In the genomic region with DNA sequence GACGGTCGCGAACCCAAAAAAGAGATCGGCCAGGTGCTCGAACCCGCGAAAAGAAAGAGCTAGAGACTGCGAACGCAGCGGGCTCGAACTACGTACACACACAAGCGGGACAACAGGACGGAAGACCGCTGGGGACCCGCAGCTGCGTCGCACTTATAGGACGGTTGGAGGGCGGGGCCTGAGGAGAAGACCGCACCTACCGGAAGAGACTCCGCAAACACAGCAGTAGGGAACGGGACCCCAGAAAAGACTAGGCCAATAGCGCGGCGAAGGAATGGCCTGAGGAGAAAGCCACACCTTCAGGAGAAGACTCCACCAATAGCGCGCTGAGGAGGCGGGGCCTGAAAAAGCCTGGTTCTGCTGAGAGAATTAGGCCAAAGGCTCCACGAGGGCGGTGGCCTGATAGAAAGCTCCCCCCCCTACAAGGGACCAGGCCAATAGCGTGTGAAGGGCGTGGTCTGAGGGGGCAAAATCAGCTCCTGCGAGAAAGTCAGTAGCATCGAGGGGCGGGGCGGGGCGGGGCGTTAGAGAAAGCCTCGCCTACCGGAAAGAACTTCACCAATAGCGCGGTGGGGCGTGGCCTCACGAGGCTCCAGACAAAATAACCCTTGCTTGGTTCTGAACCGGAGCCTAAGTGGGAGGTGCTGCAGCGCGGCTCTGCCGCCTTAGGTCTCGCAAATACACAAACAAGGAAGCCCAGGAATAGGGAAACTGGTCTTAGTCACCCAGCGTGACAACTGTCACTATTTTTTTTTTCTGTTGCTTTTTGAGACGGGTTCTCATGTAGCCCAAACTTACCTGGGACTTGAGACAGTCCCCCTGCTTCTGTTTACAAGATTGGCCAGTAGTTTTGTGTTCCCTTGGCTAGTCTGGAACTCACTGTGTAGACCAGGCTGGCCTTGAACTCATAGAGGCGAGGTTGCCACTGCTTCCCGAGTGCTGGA, we compare ENCODE assay signal across 8 mouse cellular contexts. TPM values are rescaled to one million over a fixed set of nuclear protein-coding genes. Genes with fewer than 3 reads are reported as not detected.
DNase-seq lines count a peak whose midpoint lies in the region; ATAC-seq lines count a peak whose summit lies in the region.

A gene (minus strand): TSS at position 313 of the 944 bp plus-strand sequence.

- DNase-seq in adipocyte (ENCODE audit: low spot score): peak; percentile 100
- DNase-seq in embryo, embryonic 10 days (ENCODE audit: low spot score): peak; percentile 99
- peak; percentile 93 for DNase-seq in gastrocnemius, postnatal 10 days
- peak; percentile 100 for DNase-seq in induced T-regulatory cell, adult 2 months (ENCODE audit: low read depth)
- DNase-seq in left cerebral cortex, adult 9 months (ENCODE audit: low spot score in 2 of 2): peak; percentile 99 to 100
- DNase-seq in right cerebral cortex, postnatal 14 days: peak; percentile 97
- peak; percentile 97 to 99 for DNase-seq in urinary bladder, postnatal 36 days (ENCODE audit: low spot score in 2 of 2)

- peak; percentile 78 for ATAC-seq in megakaryocyte progenitor cell, adult 5-6 weeks (replicated peaks; ENCODE audit: poor library complexity)

RNA-seq across cellular contexts. Expression of the gene that starts here (rescaled TPM):
- 10 to 100 TPM in 1 of 2 experiments, 1 to 10 TPM in 1; 4.3 to 27.1 TPM for total RNA-seq in gastrocnemius, postnatal 10 days (2021)
- total RNA-seq in megakaryocyte progenitor cell, adult 5-6 weeks (2015): 6.0 and 8.6 TPM in 2 replicates
- total RNA-seq in megakaryocyte progenitor cell, adult 5-6 weeks (2017): 4.8 and 8.8 TPM in 2 replicates

Comparison
In these comparisons a context has a peak if more than half of its experiments do, and no peak if none do; other contexts are left out.
1. Peak in every context shown above with its lines: DNase-seq and ATAC-seq.